Mouse (Mus musculus) cerebellum, postnatal 10 days (tissue): ENCODE results near the gene Ovol1.
A peak's percentile ranks its signal among the peaks of the same experiment; 100 is the strongest.

Source experiments
- DNase-seq, 2 experiments: peaks; one replicate each; pipeline ENCODE4 v3.0.0; 2021; ENCODE audit warnings: mixed read lengths in 2 of 2

Gene Ovol1

GRCm38 (mm10) chr19:5516906-5517505 is 43.4 kb downstream of the Ovol1 start:
- DNase-seq = no peak

- DNase-seq = no peak
Measured at GRCm38 (mm10) chr19:5515840-5516777, 44.3 kb downstream of the Ovol1 start.

- no peak for DNase-seq
Measured at GRCm38 (mm10) chr19:5513005-5513349, 47.5 kb downstream of the Ovol1 start.

- DNase-seq = no peak
Measured at GRCm38 (mm10) chr19:5512091-5513004, 48.1 kb downstream of the Ovol1 start.

GRCm38 (mm10) chr19:5511074-5511632 is 49.3 kb downstream of the Ovol1 start:
- DNase-seq = no peak

- DNase-seq = peak; percentile 98 to 99
Measured at GRCm38 (mm10) chr19:5510031-5511026, 50.1 kb downstream of the Ovol1 start, which contains the start of gene Snx32. Snx32 (minus strand) TSS chr19:5510538.

- DNase-seq = no peak
Measured at GRCm38 (mm10) chr19:5503687-5504086, 56.8 kb downstream of the Ovol1 start, which contains the start of gene 1700020D05Rik. 1700020D05Rik (minus strand) TSS chr19:5503787.

- no peak for DNase-seq
Measured at GRCm38 (mm10) chr19:5500330-5500875, 60.0 kb downstream of the Ovol1 start.
